Mouse (Mus musculus) embryonic fibroblast, embryonic 13.5 days (primary cell): ENCODE measurements around the gene Mthfr.

ENCODE experiments used
- CTCF ChIP-seq: IDR thresholded peaks from 2 replicates; pipeline ENCODE4 v1.5.1; 2011; ENCODE audit warnings: mild to moderate bottlenecking, control low read depth, low read length, moderate library complexity, borderline replicate concordance; ENCODE audit not compliant: insufficient read depth
- POLR2A ChIP-seq: IDR thresholded peaks from 2 replicates; pipeline ENCODE4 v1.6.1; 2011; ENCODE audit warnings: low read depth, mild to moderate bottlenecking, control low read depth, low read length, moderate library complexity

DNA sequence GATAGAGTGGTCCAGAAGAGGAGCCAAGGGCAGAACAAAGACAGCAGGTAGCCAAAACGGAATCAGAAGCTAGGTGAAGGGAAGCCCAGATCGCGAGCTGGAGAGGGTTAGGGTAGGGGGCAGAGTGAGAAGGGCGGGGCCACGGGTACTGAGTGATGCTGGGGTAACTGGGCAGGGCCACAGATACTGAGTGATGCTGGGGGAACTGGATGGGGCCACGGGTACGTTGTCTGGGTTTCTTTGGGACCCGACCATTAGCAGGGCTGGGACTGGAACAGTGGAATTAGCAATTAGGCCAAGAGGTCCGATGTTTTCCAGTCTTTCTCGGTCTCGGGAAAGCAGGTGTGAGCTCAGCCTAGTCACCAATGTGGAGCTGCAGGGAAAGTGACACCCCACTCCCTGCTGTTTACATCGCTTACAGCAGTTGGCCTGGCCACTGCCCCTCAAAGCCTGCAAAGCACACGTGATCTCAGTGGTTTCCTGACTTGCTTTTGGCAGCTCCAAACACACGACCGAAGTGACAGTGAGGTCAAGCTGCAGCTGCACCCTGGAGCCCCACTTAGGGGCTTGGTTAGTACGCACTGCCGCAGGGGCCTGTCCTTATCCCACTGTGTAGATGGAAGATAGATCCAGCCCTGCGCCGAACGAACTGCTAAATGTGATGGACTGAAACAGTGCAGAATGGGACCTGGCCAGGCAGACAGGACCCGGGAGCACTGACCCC lies 44.5 kb downstream of the Mthfr start:
- TF ChIP-seq CTCF (no peak), POLR2A (no peak)
